Mouse (Mus musculus) urinary bladder, postnatal 25 days (tissue): ENCODE data around the gene Gm49510.

Experiments used
- DNase-seq: peaks from one replicate; pipeline ENCODE4 v3.0.0; 2022; ENCODE audit warnings: low spot score

The Gm49510 gene

DNA sequence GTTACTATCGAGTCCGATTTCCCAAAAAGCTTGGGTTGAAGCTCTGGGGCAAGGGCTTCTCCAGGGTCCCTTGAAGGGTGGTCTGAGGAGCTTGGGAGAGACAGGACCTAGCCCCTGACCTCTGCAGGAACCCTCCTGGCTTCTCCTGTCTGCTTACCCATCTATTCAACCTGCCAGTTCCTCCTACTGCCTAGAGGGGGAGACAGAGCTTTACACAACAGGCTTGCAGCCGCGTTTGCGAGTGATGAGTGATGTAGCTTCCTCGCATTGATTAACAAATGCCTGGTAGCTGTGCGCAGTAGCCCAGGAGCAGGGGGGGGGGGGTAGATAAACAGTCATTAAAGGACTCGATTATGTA, 16.2 kb downstream of the Gm49510 start:
- peak; percentile 40 for DNase-seq

DNA sequence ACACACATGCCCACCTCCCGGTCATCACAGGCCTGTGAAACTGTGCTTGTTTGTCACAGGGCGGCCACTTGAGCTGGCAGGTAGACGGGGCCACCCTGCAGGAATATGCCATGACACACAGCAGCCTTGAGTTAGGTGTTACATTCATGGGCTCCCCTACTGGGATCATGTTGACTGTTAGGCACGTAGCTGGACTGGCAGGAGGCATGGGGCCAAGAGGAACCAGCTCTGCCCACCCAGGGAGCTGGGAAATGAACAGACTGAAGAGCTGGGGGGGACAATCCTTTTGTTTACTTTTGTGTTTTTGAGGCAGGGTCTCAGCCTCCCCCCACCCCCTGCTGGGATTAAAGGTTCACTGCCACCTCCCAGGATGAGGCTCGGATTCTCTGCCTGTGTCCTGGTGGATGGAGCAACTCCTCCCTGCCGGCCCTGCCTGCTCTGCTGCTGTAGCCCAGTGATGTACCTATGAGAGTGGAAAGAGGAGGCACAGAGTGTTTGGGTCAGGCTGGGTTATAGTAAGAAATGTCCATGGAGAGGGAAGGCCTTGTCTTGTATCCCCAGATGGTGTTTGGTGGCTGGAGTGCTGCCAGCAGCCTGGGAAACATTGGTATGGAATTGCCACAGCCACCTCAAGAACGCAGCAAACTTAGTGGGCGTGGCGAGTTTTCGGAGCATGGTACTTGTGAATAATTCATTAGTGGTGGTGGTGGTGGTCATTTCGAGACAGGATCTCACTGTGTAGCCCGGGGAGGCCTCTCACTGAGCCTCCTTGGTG, 16.8 kb downstream of the Gm49510 start:
- no peak for DNase-seq

DNA sequence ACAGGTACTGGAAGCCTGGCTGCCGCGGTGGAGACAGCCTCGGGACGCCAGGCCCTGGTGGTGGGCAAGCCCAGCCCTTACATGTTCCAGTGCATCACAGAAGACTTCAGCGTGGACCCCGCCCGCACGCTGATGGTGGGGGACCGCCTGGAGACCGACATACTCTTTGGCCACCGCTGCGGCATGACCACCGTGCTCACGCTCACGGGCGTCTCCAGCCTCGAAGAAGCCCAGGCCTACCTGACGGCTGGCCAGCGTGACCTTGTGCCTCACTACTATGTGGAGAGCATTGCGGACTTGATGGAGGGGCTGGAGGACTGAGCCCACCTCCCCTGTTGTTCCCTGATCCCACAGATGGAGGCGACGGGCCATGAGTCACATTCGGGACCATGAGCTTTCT, 18.7 kb downstream of the Gm49510 start:
- no peak for DNase-seq

DNA sequence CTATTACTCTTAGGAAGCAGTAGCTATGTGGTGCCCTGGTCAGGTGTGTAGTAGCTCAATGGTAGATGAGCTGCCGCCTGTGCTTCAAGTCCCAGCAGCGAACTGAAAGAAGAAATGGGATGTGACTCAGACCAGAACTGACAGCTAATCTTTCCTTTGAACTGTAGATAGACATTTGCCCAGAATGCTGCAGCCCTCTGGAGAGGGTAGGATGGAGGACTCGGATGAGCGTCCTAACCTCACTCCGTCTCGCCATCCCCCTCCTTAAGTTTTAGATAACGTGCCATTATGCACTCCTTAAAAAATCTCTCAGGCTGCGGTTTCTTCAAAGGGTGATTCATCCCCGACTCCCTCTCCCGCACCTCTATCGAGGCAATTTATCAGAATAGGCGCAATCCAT, 20.4 kb downstream of the Gm49510 start:
- no peak for DNase-seq

DNA sequence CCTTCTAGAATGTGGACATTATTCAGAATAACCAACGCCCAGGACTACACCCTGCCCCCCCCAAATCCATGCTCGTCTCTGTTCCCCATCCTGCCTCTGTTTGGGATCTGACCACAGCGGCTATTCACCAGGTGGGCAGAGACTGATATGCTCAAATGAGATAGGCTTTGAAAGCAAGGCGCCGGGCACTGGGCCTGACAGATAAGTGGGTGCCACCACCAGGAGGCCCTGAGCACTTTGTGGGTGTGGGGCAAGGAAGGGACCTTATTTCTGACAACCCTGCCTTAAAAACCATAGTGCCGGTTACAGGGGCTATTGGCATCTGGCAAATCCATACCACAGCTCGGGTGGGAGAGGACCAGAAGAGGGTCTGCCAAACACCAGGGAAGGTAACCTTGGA, 23.2 kb downstream of the Gm49510 start:
- DNase-seq: no peak

DNA sequence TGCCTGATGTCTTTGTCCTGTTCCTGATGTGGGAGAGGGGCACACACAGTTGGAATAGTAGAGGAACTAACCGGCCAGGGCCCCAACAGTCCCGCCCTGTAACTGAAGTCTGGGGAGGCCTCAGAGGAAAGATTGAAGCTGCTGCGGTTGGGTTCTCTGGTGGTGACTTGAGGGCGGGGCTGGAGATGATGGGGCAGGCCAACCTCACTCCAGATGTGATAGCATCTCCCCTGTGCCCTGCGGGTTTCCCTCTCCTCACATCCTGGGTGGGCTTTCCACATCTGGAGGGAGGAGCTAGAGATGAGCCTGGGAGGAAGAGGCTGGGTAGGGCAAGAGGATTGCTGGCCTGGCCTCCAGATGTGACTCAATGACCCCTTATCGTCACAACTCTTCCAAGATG, 24.1 kb downstream of the Gm49510 start:
- DNase-seq: no peak

DNA sequence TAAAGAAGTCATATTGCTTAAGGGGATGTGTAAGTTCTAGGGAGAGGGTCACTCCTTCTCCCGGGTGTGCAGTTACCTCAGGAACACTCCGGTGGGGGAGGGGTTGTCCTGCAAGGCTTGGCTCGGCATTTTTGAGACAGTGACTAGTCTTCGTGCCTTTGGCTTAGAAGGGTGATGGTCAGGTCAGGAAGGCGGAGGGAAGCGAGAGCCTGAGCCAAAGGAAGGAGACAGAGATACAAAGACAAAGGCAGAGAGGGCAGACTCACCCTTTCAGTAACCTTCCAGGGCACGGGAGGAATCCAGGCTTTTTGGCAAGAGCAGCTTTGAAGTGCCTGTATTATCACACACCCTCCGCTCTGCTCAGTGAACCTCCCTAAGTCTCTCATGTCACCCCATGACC, 25.7 kb downstream of the Gm49510 start:
- DNase-seq: no peak

DNA sequence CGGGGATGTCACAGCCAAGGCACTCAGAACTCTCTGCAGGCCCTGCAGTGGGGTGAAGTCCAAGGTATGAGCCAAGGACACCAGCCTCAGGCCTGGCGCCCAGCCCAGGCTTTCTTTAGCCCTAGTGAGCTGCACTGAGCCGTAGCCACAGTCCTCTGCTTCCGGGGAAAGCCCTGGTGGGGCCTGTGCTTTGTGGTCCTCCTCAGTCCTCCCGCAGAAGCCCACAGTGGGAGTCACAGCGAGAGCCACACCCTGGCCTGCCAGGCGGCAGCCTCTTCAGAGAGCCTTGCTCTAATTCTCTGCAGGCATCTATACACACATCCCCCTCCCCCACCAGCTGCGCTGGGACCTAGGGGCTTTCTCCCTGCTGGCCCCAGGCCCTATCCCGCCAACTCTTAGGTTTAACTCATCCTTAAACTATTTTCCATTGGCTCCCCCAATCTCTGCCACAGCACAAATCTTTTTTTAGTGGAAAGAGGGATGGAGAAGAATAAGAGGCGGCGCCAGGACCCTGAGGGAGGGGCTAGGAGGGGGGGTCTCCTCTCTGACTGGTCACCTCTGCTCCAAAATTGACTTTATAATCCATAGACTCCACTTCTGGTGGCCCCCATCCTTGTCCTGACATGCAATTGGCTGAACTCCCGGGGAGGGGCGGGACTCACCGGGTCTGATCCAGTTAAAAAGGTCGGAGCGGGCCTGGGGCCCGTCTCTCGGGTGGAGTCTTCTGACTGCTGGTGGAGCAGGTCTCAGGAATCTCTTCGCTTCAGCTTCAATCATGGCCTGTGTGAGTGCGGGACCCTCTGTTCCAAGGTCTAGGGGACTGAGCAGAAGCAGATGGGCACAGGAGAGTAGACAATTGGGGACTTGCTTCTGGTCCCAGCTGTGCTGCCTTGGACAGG, 26.8 kb downstream of the Gm49510 start, which contains the start of gene Lgals1:
TSS of gene Lgals1 (plus strand) at position 705 of the 899 bp plus-strand sequence.
- peak; percentile 81 for DNase-seq

DNA sequence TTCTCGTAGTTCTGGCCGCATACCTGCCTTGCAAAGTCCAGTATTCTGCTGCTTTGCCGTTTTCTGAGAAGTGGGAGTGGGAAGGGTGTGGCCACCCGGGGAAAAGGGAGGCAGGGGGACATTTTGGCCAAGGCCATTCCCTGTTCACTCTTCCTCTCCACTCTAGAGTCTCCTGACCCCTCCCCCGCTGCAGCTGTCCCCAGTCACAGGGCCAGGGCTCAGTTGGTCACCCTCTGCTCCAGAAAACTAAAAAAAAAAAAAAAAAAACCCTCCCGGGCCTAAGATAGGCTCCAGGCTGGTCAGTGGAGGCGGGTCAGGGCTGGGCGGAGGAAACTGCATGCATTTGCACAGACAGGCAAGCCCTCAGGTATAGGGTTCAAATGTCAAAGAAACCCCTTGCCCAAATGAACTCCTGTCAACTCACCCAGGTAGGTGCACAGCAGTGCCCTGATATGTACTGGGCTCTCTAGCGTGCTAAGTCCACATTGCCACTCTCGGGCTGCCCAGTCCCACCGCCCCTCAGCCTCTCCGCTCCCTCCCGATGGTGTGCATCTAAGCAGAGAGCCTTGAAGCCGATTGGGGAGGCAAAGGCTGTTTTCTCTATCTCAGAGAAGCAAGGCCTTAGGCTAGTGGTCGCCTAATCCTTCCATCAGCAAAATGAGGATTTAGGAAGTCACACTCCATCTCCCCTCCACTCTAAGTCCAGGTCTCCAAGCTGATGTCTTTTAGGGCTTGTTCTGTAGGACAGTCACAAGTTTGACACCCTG, 27.7 kb downstream of the Gm49510 start:
- DNase-seq: no peak

DNA sequence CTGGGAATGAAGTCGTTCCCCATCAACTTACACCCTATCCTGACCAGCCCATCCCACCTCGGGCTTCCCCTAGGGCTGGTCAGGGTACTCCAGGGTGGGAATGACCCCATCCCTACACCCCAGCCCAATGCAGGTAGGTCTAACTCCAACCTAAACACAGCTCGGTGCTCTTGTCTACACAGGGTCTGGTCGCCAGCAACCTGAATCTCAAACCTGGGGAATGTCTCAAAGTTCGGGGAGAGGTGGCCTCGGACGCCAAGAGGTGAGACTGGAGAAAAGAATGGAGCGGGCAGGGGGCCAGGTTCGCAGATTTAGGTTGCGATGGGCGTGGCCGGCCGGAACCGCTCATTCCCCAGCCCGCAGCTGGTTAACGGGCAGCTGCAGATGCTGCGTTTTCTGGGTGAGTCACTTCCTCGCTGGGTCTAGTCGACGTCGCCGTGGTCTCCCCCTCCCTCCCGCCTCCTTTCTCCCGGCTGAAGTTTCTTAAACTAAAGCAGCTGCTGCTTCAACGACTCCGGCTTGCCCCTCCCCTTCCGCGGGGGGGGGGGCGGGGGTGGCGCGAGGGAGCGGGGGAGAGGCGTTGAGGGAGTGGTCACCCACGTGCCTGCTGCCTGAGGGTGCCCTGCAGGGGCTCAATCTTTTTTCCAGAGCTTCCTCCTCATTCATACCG, 28.5 kb downstream of the Gm49510 start:
- DNase-seq: peak; percentile 43

DNA sequence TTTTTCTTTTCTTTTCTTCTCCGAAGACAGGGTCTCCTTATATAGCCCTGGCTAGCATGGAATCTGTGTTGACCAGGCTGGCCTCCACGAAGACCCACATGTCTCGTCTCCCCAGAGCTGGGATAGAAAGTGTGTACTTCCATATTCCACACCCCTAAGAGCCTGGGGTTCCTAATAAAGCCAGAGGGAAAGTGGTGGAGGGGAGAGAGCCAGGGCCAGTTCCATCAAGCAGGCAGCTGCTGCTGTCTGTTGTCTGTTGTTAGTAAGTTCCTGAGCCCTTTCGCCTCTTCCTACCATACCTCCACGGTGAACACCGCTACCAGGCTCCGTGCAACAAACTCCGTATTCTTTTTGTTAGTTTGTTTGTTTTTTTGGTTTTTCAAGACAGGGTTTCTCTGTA, 29.1 kb downstream of the Gm49510 start:
- no peak for DNase-seq

DNA sequence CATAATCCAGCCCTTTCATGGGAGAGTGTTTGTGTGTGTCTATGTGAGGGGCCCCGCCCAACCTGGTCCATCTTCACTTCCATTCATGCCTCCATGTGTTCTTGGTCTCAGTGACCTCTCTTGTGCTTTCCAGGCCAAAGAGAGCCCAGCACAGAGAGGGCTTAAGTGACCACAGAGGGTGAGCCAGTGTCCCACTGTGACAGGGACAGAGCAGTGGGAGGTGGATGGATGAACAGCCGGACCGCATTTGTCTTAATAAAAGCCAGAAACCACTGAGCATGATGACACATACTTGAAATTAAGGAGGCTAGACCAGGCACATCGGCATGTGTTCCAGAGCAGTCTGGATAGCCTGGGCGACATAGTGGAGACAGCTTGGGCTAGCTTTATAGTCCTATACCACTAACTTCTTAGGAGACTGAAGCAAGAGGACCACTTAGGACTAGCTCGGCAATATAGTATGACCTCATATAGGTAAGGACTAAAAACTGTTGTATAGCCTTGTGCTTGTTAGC, 30.8 kb downstream of the Gm49510 start:
- no peak for DNase-seq

DNA sequence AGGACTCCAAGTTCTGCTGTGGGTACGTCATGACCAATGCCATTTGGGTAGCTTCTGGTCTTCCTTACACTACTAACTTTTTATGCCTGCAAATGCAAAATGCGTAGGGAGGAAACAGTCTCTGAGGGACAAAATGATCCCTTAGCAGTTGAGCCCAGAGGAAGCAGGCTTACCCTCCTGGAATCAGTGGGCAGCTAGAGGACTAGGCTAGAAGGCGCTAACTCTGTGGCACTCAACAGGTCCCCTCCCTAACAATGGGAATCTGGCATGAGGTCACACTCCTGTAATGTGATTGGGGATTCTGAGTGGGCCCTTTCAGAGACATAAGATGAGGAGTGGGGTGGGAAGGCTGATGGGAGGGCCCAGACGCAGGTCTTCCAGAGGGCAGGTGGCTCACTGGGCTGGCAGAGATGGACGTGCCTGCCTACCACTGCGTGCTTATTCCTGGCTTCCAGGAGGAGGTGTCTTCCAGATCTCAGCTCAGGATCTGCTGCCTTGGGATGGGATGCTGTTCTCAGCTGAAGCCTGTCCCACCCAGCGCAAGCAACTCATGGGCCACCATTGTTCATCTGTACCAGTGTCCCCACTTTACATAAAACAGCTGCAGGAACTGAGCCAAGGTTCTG, 31.4 kb downstream of the Gm49510 start:
- DNase-seq: no peak

DNA sequence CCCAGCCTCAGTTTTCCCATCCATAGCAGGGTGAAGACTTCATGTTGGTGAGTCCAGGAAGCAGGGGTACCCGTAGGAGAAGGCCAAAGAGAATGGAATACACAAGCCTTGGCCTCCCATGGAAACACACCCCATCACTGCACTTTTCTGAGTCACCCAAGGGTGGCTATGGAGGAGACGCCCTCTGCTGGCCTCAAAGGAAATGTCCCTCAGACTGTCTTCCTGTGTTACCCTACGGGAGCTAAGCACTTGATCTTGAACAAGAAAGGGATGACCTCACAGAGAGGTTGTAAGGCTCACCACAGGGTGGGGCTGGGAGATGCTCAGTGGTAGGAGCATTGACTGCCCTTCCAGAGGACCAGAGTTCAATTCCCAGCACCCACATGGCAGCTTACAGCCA, 32.1 kb downstream of the Gm49510 start:
- DNase-seq: peak; percentile 39

DNA sequence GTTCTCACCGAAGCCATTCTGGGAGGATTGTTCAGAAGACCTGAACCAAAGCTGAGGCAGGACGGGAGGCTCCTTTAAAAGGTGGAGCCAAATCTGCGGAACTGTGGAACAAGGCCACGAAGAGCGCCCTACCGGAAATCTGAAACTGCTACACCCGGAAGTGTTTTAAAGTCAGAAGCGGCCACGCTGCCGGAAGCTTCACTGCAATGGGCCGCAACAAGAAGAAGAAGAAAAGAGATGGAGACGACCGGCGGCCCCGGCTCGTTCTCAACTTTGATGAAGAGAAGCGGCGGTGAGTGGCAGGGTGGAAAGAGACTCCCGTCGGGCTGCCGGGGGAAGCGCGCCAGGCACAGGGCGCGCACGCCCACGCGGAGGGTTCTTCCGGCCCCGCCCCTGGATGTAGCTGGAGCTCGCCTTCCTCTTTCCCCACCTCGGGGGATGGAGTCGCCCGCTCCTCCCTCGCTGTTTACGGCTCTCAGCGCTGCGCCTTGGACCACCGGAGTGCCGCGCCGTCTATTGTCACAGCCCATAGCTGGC, 35.4 kb downstream of the Gm49510 start, which contains the start of gene Nol12:
TSS of gene Nol12 (plus strand) at position 150 of the 537 bp plus-strand sequence.
- peak; percentile 72 for DNase-seq

DNA sequence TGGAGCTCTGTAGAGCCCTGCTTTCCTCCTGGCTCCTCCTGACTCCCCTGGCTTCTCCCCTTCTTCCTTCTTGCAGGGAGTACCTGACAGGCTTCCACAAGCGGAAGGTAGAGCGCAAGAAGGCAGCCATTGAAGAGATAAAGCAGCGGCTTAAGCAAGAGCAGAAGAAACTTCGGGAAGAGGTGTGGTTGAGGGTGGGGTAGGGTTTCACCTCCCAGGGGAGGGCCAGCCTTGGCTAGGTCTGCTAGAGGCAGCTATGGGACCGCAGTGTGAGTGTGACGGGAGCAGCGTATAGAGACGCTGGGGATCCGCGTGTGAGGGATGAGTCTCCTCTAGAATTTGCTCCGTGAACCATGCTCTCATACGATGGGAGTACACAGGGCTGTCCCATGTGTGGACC, 36.9 kb downstream of the Gm49510 start:
- no peak for DNase-seq

DNA sequence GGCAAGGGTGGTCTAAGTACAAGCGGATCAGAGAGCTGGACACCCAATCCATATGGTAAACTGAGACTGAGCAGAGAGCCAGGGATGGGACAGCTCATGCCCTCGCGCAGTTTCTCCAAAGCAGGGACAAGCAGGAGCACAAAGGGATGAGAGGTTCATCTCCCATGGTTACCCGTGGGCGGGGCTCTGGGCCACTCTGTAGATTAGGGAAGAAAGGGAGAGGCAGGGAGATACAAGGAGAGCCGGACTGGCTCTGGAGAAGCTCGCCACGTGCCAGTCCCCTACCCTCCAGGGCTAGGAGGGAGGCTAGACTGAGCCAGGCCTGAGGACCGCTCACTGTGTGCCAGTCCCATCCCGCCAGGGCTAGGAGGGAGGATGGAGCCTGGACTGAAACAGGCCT, 37.8 kb downstream of the Gm49510 start:
- no peak for DNase-seq

DNA sequence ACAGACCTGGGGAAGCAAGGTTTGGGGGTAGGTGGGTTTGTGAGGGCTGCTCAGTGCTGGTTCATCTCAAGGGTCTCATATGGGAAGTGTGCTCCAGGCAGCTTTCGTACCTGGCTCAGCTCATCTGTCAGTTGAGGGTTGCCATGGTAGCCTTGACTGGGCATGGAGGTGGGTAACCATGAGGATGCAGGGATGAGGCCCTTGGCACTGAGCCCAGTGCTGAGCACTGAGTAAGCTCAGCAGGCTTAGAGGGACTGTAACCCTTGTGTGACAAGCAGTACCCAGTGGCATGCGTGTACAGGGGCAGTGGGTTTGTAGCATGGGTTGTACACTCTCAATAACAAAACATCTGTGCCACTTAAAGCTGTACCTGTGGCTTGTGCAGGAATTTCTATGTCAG, 38.5 kb downstream of the Gm49510 start:
- DNase-seq: no peak

DNA sequence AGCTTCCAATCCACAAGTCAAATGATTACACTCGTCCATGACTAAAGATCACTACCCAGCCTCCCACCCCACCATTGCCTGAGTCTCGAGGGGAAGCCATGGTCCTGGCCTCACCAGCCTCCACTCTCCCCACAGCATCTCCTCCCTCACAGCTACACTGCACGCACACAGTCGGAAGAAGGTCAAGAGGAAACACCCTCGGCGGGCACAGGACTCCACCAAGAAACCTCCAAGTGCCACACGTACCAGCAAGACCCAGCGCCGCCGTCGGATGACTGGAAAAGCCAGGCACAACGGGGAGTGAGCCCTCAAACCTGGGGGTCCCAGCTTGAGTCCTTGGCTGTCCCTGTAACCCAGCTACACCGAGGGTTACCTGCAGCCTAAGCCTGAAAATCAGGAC, 40.9 kb downstream of the Gm49510 start:
- DNase-seq: no peak

DNA sequence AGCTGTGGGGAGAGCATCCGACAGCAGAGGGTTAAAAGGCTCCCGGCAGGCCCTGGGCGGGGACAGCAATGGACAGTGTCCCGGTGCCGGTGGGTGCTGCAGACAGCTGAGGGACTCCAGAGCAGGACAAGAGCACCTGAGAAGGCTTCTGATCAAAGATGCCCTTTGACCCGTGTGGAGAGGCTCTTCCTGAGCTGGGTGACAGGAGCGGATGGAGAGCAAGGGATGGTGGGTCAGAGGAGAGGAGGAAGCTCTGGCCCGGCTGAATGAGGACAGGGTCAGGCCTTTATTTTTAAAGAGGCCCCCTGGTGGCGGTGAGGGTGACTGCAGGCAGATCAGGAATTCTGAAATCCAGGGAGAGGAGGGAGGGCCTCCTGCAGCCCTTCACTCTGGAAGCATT, 43.2 kb downstream of the Gm49510 start:
- peak; percentile 73 for DNase-seq

DNA sequence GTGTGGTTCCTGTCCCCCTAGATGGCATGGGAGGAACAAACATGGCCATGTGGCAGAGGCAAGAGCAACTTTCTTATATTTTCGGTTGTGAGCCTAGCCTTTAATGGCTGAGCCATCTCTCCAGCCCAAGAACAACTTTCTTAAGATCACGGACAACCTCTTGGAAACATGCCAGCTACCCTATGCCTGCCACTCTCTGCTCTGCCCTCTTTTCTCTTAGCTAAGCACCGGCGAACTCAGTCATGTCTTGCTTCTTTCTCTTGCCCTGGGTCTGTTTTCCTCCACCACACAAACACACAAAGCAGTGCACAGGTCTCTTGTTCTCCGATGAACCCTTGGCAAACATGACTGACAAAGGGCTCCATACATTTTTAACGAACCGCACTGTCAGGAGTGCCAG, 46.8 kb downstream of the Gm49510 start:
- no peak for DNase-seq
